Mouse (Mus musculus): Measurements from ENCODE around the gene Rnf123. TPM values are rescaled to one million over a fixed set of nuclear protein-coding genes. Genes with fewer than 3 reads are reported as not detected.
"Not testable (repeated sequence)": the region's sequence is repeated elsewhere in the genome, so short reads cannot be mapped to it uniquely, and the experiment has no call there.

Rnf123 gene
- polyA plus RNA-seq, 1 experiment from 2014 or later, result 50.1 TPM

DNA sequence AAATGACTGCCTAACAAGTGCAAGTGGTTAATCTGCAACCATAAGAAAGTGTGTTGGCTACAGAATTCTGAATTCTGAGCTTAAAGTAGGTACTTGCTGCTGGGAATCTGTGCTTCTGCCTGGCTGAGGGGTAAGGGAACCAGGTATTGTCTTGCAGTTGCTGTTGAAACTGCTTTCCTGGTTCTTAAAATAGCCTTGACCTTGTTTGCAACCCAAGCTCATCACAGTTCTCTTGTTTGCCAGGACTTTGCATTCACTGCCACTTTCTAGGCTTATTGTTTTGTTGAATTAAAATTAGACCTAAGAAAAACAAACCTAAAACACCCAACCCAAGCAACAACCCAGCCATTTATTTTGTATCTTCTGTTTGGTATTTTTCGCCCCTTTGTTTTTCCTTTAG is 62.4 kb downstream of the Rnf123 start:
- DNase-seq, result no peak

DNA sequence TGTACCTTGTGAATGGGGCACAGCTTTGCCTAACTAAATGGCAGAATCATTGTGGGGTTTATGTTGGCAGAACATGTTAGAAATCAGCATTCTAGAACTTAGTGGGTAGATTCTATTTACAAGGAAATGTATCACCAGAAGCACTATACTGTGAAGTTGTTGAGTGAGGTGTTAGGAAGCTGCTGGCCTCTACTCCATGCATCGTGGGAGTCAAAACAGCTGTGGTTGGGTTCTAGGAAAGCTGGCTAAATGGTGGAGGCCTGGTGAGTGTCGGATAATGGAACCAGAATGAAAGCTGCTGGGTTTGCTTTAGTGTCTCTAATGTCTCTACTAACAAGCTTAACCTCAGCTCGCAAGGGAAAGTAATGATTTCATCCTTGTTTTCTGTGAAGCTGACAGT is 66.0 kb downstream of the Rnf123 start:
- peaks cover 10% of the 10 kb centered on the region for H3K4me1 ChIP-seq (ENCODE audit: insufficient read depth)
- no peak overlapping the region for H3K4me2 ChIP-seq (ENCODE audit: low read depth, low read length)
- no peaks in the 10 kb centered on the region for H3K9me3 ChIP-seq (ENCODE audit: low read length)
- 89% methylated on average over 3 of the region's 3 CpGs for WGBS (ENCODE audit: insufficient replicate concordance)
- TF ChIP-seq CTCF (IDR thresholded peaks at IDR 0.05; ENCODE audit: low read depth), result no peak
- TF ChIP-seq EP300 (IDR thresholded peaks at IDR 0.05; ENCODE audit: low read depth), result no peak
- no peak for ATAC-seq
- DNase-seq, result no peak
- H3K36me3 ChIP-seq (replicated peaks; ENCODE audit: insufficient read depth, low read length), result peaks cover 24% of the 10 kb centered on the region
- H3K27me3 ChIP-seq (ENCODE audit: insufficient read depth, low read length), result no peaks in the 10 kb centered on the region
- no peak overlapping the region for H3K4me3 ChIP-seq (ENCODE audit: low read depth, low read length)
- H3K9ac ChIP-seq (replicated peaks), result no peak overlapping the region
- H3K27ac ChIP-seq (ENCODE audit: low read depth), result no peak overlapping the region

More for the DNA sequence above, 62.4 kb downstream of the Rnf123 start:
- Histone ChIP-seq H3K4me1 (ENCODE audit: insufficient read depth) (peaks cover 11% of the 10 kb centered on the region), H3K9me3 (ENCODE audit: low read length) (no peaks in the 10 kb centered on the region), H3K9ac (replicated peaks) (no peak overlapping the region), H3K4me2 (ENCODE audit: low read depth, low read length) (no peak overlapping the region), H3K4me3 (ENCODE audit: low read depth, low read length) (no peak overlapping the region), H3K27ac (ENCODE audit: low read depth) (no peak overlapping the region), H3K36me3 (replicated peaks; ENCODE audit: insufficient read depth, low read length) (peaks cover 30% of the 10 kb centered on the region), H3K27me3 (ENCODE audit: insufficient read depth, low read length) (no peaks in the 10 kb centered on the region)
- TF ChIP-seq EP300 (IDR thresholded peaks at IDR 0.05; ENCODE audit: low read depth), result no peak
- no peak for TF ChIP-seq CTCF (IDR thresholded peaks at IDR 0.05; ENCODE audit: low read depth)
- ATAC-seq, result no peak
- 88% methylated on average over 1 of the region's 1 CpGs for WGBS (ENCODE audit: insufficient replicate concordance)

DNA sequence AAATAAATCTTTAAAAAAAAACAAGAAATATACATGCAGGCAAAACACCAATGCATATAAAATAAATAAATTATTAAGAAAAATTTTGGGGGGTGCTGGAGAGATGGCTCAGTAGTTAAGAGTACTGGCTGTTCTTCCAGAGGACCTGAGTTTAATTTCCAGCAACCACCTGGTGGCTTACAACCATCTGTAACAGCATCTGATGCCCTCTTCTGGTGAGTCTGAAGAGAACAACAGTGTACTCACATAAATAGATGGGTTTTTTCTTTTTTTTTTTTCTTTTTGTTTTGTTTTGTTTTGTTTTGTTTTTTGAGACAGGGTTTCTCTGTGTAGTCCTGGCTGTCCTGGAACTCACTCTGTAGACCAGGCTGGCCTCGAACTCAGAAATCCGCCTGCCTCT is 69.6 kb downstream of the Rnf123 start:
- DNase-seq; ATAC-seq; H3K4me3 ChIP-seq (ENCODE audit: low read depth, low read length); H3K4me1 ChIP-seq (ENCODE audit: insufficient read depth); H3K27ac ChIP-seq (ENCODE audit: low read depth); H3K9me3 ChIP-seq (ENCODE audit: low read length); H3K27me3 ChIP-seq (ENCODE audit: insufficient read depth, low read length); H3K4me2 ChIP-seq (ENCODE audit: low read depth, low read length); H3K9ac ChIP-seq (replicated peaks): not testable (repeated sequence)
- WGBS (ENCODE audit: insufficient replicate concordance), result 87% methylated on average over 2 of the region's 2 CpGs
- H3K36me3 ChIP-seq (replicated peaks; ENCODE audit: insufficient read depth, low read length), result peaks cover 26% of the 10 kb centered on the region
- TF ChIP-seq CTCF (IDR thresholded peaks at IDR 0.05; ENCODE audit: low read depth), result peak; percentile 28; the same call in 1 of the 2 replicates

DNA sequence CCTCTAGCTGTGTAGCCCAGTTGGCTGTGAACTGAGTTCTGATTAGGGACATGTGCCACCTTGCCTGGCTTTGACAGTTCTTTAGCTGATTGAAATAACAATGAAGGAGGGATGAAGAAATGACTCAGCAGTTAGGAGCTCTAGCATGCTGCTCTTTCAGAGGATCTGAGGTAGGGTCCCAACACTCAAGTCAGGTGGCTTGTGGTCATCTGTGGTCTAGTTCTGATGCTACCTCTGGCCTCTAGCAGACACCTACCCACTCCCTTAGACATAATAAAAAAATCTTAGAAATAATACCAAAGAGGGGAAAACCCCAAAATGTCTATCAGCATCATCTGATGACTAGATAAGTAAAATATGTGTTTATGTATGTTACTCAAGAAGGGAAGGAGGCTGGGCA is 72.8 kb downstream of the Rnf123 start:
- H3K4me1 ChIP-seq (ENCODE audit: insufficient read depth), result peaks cover 7% of the 10 kb centered on the region
- no peak overlapping the region for H3K9ac ChIP-seq (replicated peaks)
- H3K27me3 ChIP-seq (ENCODE audit: insufficient read depth, low read length), result no peaks in the 10 kb centered on the region
- ATAC-seq (no peak), DNase-seq (no peak)
- no peak overlapping the region for H3K4me2 ChIP-seq (ENCODE audit: low read depth, low read length)
- H3K4me3 ChIP-seq (ENCODE audit: low read depth, low read length), result no peak overlapping the region
- H3K27ac ChIP-seq (ENCODE audit: low read depth), result no peak overlapping the region
- peaks cover 23% of the 10 kb centered on the region for H3K36me3 ChIP-seq (replicated peaks; ENCODE audit: insufficient read depth, low read length)
- no peaks in the 10 kb centered on the region for H3K9me3 ChIP-seq (ENCODE audit: low read length)
- TF ChIP-seq EP300 (IDR thresholded peaks at IDR 0.05; ENCODE audit: low read depth), result no peak
- no peak for TF ChIP-seq CTCF (IDR thresholded peaks at IDR 0.05; ENCODE audit: low read depth)

DNA sequence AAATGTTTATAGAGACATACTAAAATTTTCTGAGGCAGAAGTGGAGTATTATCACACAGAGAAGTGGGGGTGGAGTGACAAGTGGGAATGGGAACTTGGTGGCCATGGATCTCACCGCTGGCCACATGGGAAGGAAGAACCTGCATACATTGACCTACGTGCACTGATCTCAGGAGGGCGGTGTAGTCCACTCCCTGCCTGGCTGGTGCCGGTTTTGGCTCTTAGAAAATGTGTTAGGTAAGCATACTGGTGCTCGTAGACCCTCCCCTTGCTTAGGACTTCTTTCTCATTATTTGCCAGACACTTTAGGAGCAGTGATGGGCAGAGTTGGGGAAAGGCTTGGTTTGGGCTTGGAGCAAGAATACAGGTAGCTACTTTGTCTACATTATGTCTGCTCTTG is 75.1 kb downstream of the Rnf123 start:
- TF ChIP-seq CTCF (IDR thresholded peaks at IDR 0.05; ENCODE audit: low read depth) (no peak), EP300 (IDR thresholded peaks at IDR 0.05; ENCODE audit: low read depth) (no peak)
- 71% methylated on average over 5 of the region's 5 CpGs for WGBS (ENCODE audit: insufficient replicate concordance)
- H3K27ac ChIP-seq (ENCODE audit: low read depth), result 0 out of 2 replicates have a peak overlapping the region, but pooled peaks have one; percentile 22
- no peaks in the 10 kb centered on the region for H3K9me3 ChIP-seq (ENCODE audit: low read length)
- no peaks in the 10 kb centered on the region for H3K27me3 ChIP-seq (ENCODE audit: insufficient read depth, low read length)
- H3K4me3 ChIP-seq (ENCODE audit: low read depth, low read length), result no peak overlapping the region
- ATAC-seq (no peak), DNase-seq (no peak)
- no peak overlapping the region for H3K9ac ChIP-seq (replicated peaks)
- no peak overlapping the region for H3K4me2 ChIP-seq (ENCODE audit: low read depth, low read length)
- peaks cover 25% of the 10 kb centered on the region for H3K4me1 ChIP-seq (ENCODE audit: insufficient read depth)
- peaks cover 17% of the 10 kb centered on the region for H3K36me3 ChIP-seq (replicated peaks; ENCODE audit: insufficient read depth, low read length)

DNA sequence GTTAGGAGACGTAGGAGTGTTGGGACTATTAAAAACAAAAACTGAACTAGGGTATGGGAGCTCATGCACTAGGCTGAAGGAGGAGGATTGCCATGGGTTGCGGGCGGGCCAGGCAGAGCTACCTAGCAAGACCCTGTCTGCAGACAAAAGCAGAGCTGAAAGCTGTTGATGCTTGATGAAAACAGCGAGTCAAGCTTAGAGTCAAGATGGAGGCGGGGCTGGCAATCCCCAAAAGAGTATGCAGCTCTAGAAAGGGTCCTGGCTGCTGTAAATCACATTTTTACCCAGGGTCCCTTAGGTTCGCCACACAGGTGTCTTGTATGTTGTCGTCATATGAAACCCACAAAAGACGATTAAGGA is 79.6 kb downstream of the Rnf123 start:
- Histone ChIP-seq H3K4me2 (ENCODE audit: low read depth, low read length) (peak overlapping the region; percentile 88), H3K27me3 (ENCODE audit: insufficient read depth, low read length) (no peaks in the 10 kb centered on the region), H3K4me1 (ENCODE audit: insufficient read depth) (peaks cover 29% of the 10 kb centered on the region), H3K36me3 (replicated peaks; ENCODE audit: insufficient read depth, low read length) (0 out of 2 replicates have a peak, but pooled peaks cover 7% of the 10 kb centered on the region), H3K27ac (ENCODE audit: low read depth) (peak overlapping the region; percentile 98), H3K4me3 (ENCODE audit: low read depth, low read length) (peak overlapping the region; percentile 94), H3K9me3 (ENCODE audit: low read length) (no peaks in the 10 kb centered on the region), H3K9ac (replicated peaks) (peak overlapping the region; percentile 99)
- peak; percentile 37 for DNase-seq
- WGBS (ENCODE audit: insufficient replicate concordance), result 26% methylated on average over 8 of the region's 8 CpGs
- no peak for TF ChIP-seq CTCF (IDR thresholded peaks at IDR 0.05; ENCODE audit: low read depth)
- TF ChIP-seq EP300 (IDR thresholded peaks at IDR 0.05; ENCODE audit: low read depth), result no peak
- ATAC-seq, result no peak

All from liver, postnatal 0 days (tissue).